Mouse (Mus musculus): ENCODE data around the gene Cstad.

Cstad gene

GRCm38 (mm10) chr2:30594641-30595379 lies at the start of gene Cstad:
TSS of gene Cstad (plus strand) at chr2:30595040.
- peak; percentile 49 for DNase-seq (ENCODE audit: low spot score)

GRCm38 (mm10) chr2:30545706-30546105 lies 49.1 kb upstream of the Cstad start:
- DNase-seq (ENCODE audit: low spot score): no peak

GRCm38 (mm10) chr2:30546219-30546618 lies 48.6 kb upstream of the Cstad start:
- DNase-seq (ENCODE audit: low spot score): no peak

- no peak for DNase-seq (ENCODE audit: low spot score)
Measured at GRCm38 (mm10) chr2:30547455-30548217, 47.2 kb upstream of the Cstad start.

- DNase-seq (ENCODE audit: low spot score): no peak
Measured at GRCm38 (mm10) chr2:30551579-30551978, 43.3 kb upstream of the Cstad start.

- DNase-seq (ENCODE audit: low spot score): no peak
Measured at GRCm38 (mm10) chr2:30553851-30554540, 40.8 kb upstream of the Cstad start.

GRCm38 (mm10) chr2:30555257-30555656 lies 39.6 kb upstream of the Cstad start:
- no peak for DNase-seq (ENCODE audit: low spot score)

GRCm38 (mm10) chr2:30556495-30556894 lies 38.3 kb upstream of the Cstad start:
- DNase-seq (ENCODE audit: low spot score): no peak

- DNase-seq (ENCODE audit: low spot score): no peak
Measured at GRCm38 (mm10) chr2:30559552-30559951, 35.3 kb upstream of the Cstad start.

- no peak for DNase-seq (ENCODE audit: low spot score)
Measured at GRCm38 (mm10) chr2:30562553-30562952, 32.3 kb upstream of the Cstad start.

GRCm38 (mm10) chr2:30571647-30572046 lies 23.2 kb upstream of the Cstad start:
- no peak for DNase-seq (ENCODE audit: low spot score)

- no peak for DNase-seq (ENCODE audit: low spot score)
Measured at GRCm38 (mm10) chr2:30573522-30573921, 21.3 kb upstream of the Cstad start.

GRCm38 (mm10) chr2:30577010-30577409 lies 17.8 kb upstream of the Cstad start:
- no peak for DNase-seq (ENCODE audit: low spot score)

GRCm38 (mm10) chr2:30578006-30578405 lies 16.8 kb upstream of the Cstad start:
- DNase-seq (ENCODE audit: low spot score): no peak

GRCm38 (mm10) chr2:30587161-30587560 lies 7.7 kb upstream of the Cstad start:
- DNase-seq (ENCODE audit: low spot score): no peak

- DNase-seq (ENCODE audit: low spot score): no peak
Measured at GRCm38 (mm10) chr2:30587671-30588070, 7.2 kb upstream of the Cstad start.

- DNase-seq (ENCODE audit: low spot score): no peak
Measured at GRCm38 (mm10) chr2:30588985-30589511, 5.8 kb upstream of the Cstad start.

- DNase-seq (ENCODE audit: low spot score): no peak
Measured at GRCm38 (mm10) chr2:30589781-30590180, 5.1 kb upstream of the Cstad start.

- peak; percentile 37 for DNase-seq (ENCODE audit: low spot score)
Measured at GRCm38 (mm10) chr2:30590909-30591308, 3.9 kb upstream of the Cstad start.

- no peak for DNase-seq (ENCODE audit: low spot score)
Measured at GRCm38 (mm10) chr2:30592391-30592790, 2.4 kb upstream of the Cstad start.

- no peak for DNase-seq (ENCODE audit: low spot score)
Measured at GRCm38 (mm10) chr2:30592951-30593350, 1.9 kb upstream of the Cstad start.

- DNase-seq (ENCODE audit: low spot score): no peak
Measured at GRCm38 (mm10) chr2:30593636-30594310, 1.1 kb upstream of the Cstad start.

All from urinary bladder, postnatal 25 days (tissue).